Mouse (Mus musculus) kidney, adult 18-20 months (tissue): ENCODE results near the gene Tcf12.

Experiments
- DNase-seq: peaks from one replicate; pipeline ENCODE4 v3.0.0; 2021

Tcf12 gene

DNA sequence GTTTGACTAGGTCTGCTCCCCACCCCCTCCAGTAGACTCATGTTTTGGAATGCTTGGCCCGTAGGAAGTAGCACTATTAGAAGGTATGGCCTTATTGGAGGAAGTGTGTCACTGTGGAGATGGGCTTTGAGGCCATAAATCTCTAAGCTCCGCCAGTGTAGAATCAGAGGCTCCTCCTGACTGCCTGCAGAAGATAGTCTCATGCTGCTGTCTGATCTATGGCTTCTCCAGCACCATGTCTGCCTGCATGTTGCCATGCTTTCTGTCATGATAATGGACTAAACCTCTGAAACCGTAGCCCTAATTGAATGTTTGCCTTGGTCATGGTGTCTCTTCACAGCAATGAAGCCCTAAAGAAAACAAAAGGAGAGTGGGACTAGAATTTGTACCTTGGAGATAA, 26.7 kb downstream of the Tcf12 start:
- DNase-seq, result no peak

DNA sequence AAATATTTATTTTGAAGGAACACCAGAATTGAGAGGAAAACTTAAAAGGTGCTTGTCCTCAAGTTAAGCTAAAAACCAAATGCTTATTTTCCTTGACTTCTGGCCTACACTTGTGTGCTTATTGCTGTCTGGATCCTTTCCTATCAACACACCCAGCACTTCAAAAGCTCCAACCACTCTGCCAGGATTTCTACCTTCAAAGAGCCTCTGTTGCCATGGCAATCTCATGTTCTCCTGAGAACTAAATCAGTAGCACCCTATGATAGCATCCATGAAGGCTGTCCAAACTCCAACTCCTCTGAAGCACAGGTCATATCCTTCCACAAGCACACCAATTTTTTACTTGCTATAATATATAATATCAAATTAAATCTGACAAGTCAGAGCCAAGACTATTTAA, 27.5 kb downstream of the Tcf12 start:
- no peak for DNase-seq

DNA sequence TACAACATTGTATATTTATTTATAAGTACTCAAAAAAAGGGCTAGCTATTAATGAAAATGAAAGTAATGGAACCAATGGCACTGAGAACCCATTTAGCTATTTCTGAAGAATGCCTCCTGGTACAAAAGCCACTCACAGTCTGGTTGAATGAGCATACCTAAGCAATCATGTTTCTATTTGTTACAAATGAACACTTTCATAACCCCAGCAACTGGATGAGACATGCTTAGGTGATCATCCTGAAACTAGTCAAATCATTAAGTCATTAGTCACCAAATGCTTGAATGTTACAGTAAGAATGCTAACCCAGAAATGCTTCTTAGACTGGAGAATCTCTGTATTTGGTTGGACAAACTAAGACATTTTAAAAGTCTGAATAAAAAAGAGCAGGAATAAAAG, 35.5 kb downstream of the Tcf12 start:
- DNase-seq, result no peak

DNA sequence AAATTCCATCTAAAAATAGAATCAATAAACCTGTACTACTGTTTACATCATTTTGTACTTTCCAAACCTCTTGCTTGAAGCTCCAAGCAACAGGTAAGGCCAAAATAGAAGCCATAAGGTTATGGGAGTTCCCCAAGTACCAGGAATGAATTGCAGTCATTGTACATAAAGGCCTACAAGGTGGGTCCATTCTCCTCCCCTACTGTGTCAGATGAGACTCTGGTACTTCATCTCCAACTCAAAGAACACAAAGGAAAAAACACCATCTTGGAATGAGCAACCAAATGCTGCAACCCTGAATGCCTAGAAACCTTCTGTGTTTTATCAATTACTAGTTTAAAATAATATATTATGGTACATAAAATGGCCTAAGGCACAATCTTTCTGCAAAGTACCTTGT, 45.5 kb downstream of the Tcf12 start:
- no peak for DNase-seq

DNA sequence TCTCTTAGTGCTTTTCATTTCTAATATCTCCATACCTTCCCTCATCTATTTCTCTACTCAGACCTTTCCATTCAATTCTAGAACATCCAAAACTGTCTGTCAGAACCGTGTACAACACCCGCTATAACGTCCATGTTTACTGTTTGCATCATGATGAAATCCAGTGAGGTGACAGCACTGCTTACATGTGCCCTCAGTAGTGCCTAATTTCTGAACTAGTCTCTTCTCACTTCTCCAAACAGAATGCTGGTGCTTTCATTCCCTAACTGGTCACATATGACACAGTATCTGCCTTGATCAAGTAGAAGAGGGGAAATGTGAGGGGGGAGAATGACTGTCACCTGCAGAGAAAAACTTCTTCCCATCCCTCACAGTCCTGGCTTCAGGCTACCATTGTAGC, 58.5 kb downstream of the Tcf12 start:
- DNase-seq, result no peak

DNA sequence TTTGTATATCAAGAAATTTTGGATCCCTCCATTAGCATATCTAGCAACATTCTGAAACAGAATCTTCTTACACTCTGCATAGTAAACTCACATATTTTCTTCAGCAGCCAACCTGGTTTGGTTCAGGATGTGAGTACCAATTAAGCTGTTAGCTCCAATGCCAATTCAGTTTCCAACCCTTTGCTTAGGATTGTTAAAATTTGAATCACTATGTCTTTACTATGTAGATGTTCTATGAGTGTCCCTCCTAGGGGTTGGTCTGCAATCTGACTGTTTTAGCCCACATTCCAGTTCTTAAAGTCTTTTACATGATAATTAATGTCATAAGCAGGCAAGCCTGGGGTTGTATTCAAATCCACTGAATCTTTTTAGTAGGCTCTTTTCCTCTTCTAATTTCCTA, 71.5 kb downstream of the Tcf12 start:
- no peak for DNase-seq

DNA sequence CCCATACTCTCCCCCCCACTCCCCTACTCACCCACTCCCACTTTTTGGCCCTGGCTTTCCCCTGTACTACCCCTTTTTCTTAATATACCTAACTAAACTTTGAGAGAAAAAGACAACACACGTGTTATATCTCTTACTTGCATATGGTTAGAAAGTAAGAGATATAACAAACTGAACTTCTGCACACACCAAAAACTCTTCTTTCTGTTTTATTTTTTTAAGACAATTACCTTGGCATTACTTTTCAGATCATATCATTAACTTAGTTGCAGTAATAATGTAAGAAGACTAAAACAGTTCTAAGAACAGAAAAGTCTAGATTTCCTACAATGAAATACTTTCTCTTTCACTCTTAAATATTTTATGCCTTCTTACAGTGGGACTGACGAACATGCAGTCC, 72.3 kb downstream of the Tcf12 start:
- no peak for DNase-seq

DNA sequence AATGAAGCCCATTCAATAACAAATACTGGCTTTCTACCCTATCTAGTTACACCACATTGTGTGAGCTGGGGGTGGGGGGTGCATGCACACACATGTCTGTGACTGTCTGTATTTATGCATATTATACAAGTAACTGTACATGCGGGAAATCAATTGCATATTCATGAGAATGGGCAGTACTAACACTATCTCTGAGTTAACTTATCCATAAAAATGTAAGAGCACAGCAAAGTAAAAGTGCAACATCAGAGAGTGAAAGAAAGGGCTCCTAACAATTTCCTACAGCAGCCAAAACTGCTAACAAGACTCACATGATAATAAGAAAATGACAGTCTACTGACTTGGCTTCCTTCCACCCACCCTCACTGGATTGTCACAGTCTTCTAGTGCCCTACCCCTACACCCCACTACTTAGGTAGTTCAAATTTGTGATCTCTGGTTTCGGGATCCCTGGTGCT, 74.6 kb downstream of the Tcf12 start:
- DNase-seq, result no peak

DNA sequence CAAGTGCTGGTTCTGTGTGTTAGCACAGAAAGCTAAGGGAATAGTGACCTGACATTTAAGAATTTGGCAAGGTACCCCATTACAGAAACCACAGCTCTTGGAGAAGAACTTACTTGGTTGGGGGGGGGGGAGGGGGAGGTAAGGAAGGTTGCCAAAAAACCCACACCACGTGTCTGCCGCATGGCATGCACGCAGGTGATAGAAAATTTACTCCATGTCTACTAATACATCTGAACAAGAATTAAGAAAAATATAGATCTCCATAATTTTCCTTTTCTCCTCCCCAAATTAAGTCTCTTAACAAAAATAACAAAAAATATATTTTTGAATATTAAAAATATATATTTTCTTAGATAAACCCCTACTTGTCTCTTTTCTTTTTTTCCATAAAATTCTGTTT, 75.4 kb downstream of the Tcf12 start:
- DNase-seq, result no peak

DNA sequence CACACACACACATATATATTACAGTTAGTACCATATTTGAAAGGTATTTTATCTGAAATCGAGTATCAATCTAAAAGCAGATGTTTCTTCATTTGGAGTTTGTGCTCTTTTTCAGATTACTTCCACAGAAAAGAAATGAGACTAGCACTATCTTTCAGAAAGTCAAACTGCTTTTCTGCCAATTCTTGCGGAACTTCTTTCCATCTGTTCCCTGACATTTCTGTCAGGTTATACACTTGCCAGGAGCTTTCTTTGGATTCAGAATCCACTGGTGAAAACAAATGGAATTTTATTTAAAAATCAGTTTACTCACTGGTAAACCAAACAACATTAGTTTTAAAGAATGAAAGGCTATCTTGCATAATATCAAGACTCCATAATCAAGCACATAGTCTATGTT, 78.4 kb downstream of the Tcf12 start:
- DNase-seq, result no peak

DNA sequence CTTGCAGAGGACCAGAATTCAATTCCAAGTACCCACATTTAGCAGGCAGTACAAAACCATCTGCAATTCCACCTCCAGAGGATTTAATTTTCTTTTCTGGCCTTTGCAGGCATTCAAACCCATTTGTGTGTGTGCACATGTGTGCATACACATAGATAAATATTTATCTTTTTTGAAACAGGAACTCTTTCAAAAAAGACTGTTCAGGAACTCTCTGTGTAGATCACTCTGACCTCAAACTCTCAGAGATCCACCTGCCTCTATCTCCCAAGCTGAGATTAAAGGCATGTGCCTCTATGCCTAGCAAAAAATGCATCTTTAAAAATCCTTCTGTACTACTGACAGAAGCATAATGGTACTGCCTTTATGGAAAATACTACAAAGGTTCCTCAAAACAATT, 81.4 kb downstream of the Tcf12 start:
- DNase-seq, result no peak

DNA sequence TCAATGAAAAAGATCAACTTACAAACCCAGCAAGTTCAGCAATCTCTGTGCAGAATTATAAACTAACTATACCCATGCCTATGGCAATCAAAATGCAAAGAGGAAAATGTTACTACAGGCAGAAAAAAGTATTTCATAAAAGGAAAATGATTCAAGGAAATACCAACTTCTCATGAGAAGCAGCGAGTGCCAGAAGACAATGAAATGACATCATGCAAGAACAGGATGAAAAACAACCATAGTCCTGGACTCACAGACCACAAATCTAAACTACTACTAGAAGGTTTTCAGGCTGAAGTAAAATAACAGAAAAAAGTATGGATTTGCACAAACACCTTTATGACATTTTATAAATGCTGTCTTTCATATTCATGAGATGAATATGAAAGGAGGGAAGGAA, 82.1 kb downstream of the Tcf12 start:
- no peak for DNase-seq

DNA sequence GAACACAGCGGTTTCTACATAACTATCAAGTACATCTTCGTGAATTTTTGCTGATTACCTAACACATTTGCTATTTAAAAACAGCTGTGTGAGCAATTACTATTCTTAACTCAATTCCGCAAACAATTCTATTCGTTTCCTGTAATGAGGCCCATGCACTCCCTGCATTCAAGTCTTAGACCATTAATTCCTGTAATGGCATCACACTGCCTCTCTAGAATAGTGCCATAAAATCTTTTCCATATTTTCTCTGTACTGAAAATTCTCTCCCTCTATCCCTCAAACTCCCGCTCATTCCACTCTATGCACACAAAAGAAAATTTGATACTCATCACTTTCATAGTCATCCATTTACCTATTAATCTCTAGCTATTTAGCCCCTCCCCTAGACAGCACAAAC, 88.4 kb downstream of the Tcf12 start:
- DNase-seq, result no peak

DNA sequence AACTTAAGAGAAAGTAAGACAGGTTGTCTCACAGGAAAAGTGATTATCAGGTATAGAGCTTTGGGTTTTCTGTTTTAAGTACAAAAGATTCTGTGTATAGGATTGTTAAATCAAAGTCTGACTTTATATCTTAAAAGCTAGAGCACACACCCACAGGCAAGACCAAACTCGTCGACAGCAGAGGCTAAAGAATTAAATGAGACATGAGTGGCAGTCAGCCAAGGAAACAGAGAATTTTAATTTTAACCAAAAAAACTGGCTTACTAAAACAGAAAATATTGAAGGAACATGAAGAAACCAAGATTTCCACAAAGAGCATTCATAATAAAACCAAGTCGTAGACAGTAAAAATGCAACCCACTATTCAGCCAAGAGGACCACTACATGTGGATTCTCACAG, 90.2 kb downstream of the Tcf12 start:
- DNase-seq, result no peak

DNA sequence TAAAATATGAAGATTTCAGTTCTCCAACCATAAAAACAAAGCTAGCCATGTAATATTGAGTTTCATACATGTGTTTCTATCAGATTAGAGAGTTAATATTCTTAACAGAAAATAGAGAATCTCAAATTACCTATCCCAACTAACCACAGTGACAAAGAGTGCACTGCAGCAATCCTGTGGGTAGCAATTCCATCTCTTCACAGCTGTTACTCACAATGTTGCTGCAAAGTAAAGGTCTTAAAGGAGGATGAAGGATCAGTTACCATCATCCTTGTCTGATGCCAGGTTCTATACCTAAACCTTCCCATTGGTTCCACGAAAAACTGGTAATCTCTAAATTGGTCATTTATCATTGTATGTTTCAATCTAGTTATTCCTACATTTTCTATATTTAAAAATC, 95.7 kb downstream of the Tcf12 start:
- DNase-seq, result no peak

DNA sequence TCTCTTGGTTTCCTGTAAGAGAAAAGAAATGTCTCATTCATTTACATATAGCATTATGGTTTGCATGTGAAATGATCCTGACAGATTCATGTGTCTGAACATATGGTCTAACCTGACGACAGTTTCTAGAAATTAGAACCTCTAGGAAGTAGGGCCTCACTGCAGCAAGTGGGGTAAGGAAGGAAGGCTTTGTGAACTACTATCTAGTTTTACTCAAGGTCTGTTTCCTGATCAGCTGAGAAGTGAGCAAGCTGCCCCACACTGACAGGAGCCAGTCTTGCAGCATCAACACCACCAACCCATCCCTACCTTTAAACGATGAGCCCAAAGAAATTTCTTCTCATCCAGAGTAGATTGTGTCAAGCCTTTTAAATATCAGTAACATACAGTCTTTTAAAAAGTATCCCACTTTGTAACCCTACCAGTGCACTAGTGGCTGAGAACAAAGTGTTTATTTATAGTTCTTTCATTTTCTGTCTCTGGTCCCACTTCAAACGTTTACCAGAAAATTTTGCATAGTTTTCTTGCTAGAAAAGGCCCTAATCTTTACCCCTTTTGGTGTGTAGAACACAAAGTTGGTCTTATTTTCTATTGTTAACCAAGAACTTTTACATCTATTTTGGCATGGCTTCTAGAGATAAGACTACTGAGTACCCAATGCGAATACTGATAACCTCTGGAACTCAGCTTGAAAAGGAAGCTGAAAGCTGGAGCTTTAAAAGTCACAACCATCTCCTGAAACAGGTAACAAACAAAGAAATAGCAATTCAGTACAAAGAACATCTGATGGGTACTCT, 96.9 kb downstream of the Tcf12 start:
- DNase-seq, result no peak

DNA sequence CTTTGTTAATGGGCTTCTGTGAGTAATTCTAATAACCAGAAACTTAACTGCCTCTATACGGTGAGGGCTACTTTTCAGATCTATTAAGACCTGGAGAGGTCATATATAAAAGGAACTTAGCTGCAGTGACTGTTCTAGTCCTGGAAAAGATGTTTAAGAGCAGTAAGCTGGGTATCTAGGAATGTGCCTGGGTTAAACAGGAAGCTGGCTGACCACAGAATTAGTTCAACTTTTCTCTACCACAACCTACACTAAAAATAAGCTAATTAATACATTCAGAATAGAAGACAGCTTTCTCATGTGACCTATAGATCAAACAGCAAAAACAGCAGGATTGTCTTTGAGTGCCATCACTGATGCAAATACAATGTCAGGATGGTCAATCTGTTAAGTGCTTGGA, 98.1 kb downstream of the Tcf12 start:
- DNase-seq, result no peak

DNA sequence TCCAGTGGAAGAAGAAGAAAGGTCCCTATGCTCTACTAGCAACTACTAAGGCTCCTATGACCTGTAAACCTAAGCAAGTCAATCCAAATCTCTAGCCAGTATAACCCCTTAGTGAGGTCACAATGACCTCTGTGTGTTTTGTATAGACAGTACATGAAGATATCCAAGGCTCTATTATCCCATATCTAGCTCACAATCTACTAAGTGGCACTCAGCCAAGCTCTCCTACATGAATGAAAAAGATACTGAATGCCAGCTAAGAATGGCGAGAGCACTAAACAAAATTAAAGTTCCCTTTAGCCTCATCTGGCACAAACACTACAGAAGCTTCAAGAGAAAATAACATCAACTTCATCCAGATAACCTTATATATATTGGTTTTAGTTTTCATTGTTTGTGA, 103.0 kb downstream of the Tcf12 start:
- no peak for DNase-seq

DNA sequence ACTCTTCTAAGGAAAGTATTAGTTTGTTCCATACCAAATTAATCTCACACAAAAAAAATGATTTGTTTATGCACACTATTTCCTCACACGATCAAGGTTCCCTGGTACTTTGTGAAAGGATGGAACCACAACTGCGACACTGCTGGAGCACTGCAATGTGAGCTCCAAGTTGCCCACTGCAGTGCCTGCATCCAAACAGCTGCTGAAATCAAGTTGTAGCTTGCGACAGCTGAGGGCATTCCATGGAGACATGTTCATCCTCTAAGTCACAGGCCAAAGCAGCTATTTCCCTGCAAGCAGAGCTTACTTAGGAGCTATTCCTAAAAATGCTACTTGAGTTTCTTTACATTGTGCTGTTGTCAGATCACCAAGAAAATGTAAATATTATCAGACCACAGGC, 120.5 kb downstream of the Tcf12 start:
- DNase-seq, result no peak

DNA sequence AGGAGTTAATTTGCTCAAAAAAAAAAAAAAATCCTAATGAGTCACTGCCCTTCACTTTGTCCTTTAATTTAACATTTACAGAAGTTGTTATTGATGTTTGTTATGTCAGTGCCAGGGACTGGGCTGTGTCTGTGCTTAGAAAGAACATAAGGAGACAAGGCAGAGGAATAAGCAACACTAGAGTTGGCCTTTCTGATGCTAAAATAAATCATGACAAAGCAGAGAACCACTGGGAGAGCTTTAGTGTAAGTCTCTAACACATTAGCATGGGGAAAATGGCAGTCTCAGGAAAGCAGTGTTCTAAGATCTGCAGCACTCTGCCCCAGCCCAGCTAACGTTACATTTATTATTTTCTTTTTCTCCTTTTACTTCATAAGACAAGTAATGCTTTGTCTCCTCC, 121.3 kb downstream of the Tcf12 start:
- no peak for DNase-seq

DNA sequence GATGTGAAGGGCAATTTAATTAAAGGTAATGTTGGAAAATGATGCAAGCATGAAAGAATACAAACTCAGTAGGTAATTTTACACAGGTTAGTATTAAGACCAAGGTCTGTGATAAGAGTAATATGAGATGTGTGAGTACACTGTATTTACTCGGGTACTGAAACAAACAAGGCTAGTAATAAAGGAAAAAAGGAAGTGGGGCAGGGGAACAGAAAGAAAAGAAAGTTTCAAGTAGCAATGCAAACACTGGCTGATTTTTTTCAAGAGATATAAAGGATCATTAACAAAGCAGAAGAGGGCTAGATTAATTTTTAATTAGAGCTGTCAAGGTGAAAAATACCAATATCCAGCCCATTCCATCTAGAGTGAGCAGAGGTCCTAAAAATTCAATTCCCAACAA, 122.0 kb downstream of the Tcf12 start:
- DNase-seq, result no peak

DNA sequence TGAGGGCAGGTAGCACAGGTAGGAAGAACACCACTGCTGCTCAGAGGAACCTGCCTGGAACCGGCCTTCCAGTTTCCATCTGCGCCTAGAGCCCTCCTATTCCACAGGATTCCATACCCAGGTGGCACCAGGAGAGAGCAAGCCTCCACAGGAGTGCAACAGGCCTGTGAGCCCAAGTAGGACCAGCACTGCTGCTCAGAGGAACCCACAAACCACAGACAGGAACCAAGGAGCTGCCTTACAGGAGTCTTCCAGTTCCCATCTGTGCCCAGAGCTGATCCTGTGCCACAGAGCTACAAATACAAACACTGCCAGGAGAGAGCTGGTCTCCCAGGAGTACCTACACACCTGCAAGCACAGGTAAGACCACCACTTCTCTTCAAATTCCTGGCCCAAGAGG, 125.0 kb downstream of the Tcf12 start:
- no peak for DNase-seq

DNA sequence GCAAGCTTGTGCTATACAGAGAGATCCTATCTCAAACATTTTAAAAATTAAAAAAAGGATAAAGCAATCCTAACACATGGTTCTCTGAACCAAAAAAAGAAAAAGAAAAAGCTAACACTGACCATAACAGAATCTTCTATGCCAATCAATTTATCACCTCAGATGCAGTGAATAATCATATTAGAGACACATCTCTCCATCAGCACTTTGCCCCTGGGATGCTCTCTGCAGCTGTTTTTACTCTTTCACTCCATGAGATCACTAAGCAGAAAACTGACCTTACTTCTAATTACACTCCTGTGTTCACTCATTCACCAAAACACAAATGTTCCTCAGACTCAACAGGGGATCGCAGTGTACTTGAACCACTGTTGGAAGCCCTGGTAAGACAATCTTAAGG, 128.8 kb downstream of the Tcf12 start:
- no peak for DNase-seq

DNA sequence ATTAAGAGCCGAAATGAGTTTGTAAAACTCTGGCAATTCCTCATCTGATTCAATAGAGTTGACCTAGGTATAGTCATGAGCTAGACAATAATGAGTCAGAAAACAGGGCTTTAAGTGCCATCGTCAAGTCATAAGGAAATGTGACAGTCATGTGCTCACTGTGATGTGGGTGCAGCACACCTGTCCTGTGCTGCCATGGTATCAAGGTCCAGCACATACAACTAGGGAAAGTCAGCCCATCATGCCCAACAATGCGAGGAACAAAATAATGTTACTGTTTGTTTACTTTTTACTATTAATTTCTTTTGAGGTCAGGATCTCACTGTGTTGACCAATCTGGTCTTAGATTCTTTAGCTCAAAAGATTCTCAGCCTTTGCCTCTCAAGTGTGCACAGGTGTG, 130.6 kb downstream of the Tcf12 start:
- DNase-seq, result no peak

DNA sequence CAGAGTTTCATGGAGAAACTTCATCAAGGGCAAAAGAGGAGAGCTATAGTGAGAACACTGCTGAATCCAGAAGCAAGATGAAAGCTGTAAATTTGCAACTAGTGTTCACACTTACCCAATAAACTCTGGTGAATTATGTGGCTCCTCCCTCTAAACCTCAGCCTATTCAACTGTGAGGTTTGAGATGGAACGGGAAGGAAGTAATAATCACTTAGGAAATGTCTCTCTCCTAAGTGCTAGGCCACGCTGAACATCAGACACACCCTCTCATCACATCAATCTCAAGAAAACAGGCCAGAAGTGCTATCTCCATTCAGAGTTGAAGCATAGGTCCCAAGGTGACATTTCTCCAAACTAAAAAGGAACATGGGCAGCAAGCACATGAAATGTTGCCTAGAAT, 131.1 kb downstream of the Tcf12 start:
- DNase-seq, result no peak

DNA sequence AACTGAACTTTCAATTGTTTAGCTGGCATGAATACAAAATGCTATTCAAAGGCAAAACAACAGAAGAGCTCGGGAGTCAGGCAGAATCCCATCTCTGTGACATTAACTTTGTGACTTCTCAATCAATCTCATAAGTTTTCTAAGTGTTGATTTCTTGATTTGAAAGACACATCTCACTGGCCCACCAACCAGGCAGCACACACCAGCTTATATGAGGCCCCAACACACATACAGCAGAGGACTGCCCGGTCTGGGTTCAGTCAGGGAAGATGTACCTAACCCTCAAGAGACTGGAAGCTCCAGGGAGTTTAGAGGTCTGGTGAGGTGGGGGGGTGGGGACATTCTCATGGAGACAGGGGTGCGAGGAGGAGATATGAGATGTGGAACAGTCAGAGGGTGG, 132.8 kb downstream of the Tcf12 start:
- no peak for DNase-seq
